Mouse (Mus musculus) lung, adult 2 months (tissue): ENCODE results near the gene Stox2.

Experiments
- CTCF ChIP-seq: fragments of 200-500 bp; IDR thresholded peaks from 2 replicates; pipeline ENCODE4 v1.5.1; 2011; ENCODE audit warnings: mild to moderate bottlenecking, low read length, control low read depth; ENCODE audit not compliant: insufficient read depth
- POLR2A ChIP-seq: fragments of 200-500 bp; IDR thresholded peaks from 2 replicates; pipeline ENCODE4 v1.6.1; 2011; ENCODE audit warnings: low read depth, mild to moderate bottlenecking, control low read depth, low read length, borderline replicate concordance; ENCODE audit errors: extremely low read depth

GRCm38 (mm10) chr8:47373757-47374156 lies 72.4 kb downstream of the Stox2 start:
- no peak for TF ChIP-seq CTCF
- no peak for TF ChIP-seq POLR2A
